Comparison of ENCODE assay signal across 8 mouse cellular contexts in the genomic region with DNA sequence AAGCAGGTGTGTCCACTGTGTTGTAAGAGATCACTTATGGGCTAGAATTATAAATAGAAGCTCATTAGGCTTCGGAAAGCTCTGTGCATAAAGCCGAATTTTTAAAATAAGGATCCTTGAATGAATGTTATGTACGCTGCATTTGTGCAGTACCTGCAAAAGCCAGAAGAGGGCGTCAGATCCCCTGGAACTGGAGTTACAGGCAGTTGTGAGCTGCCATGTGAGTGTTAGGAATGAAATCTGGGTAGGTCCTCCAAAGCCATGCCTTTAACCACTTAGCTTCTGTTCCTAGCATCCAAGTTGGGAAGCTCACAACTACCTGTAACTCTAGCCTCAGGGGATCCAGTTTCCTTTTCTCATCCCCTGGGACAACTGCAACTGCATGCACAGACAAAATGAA.
DNase-seq lines count a peak whose midpoint lies in the region; ATAC-seq and TF ChIP-seq lines count a peak whose summit lies in the region.

No protein-coding gene starts in this region.

- H3K36me3 ChIP-seq in embryonic facial prominence, embryonic 10.5 days (replicated peaks), result peaks cover 13% of the 10 kb centered on the region; the same call in 1 of the 2 replicates

- H3K4me1 ChIP-seq in embryonic facial prominence, embryonic 10.5 days, result peaks cover 32% of the 10 kb centered on the region

- H3K4me3 ChIP-seq in left cerebral cortex, adult 2 months, result no peak overlapping the region
- no peak overlapping the region for H3K4me3 ChIP-seq in embryonic facial prominence, embryonic 10.5 days

- no peaks in the 10 kb centered on the region for H3K9me3 ChIP-seq in embryonic facial prominence, embryonic 10.5 days

- no peak overlapping the region for H3K27ac ChIP-seq in left cerebral cortex, adult 2 months
- H3K27ac ChIP-seq in embryonic facial prominence, embryonic 10.5 days (replicated peaks), result no peak overlapping the region

- WGBS in embryonic facial prominence, embryonic 10.5 days, result 63% methylated on average over 4 of the region's 4 CpGs

- no peaks in the 10 kb centered on the region for H3K27me3 ChIP-seq in embryonic facial prominence, embryonic 10.5 days (replicated peaks; ENCODE audit: low read depth, poor library complexity, severe bottlenecking)

- ATAC-seq in CD4-positive, CD25-positive, alpha-beta regulatory T cell, adult 4 months, result no peak

- TF ChIP-seq CTCF in left cerebral cortex, adult 2 months (IDR thresholded peaks at IDR 0.05), result peak; percentile 54

- intact Hi-C loops in left cerebral cortex, adult 2 months (cut with DNase I), result no loop called here

- DNase-seq in CD4-positive, CD25-positive, alpha-beta regulatory T cell, adult 2 months (ENCODE audit: low read depth, low spot score), result peak; percentile 80
- no peak for DNase-seq in left cerebral cortex, adult 2 months (ENCODE audit: extremely low spot score in 1 of 2, low spot score in 2 of 2)
- no peak for DNase-seq in left cerebral cortex, adult 18-20 months (ENCODE audit: low spot score in 2 of 2)
- peak; percentile 46 for DNase-seq in embryonic facial prominence, embryonic 10.5 days (ENCODE audit: low spot score)
- DNase-seq in lung, postnatal 36 days, result peak; percentile 67
- DNase-seq in thymus, postnatal 4 days, result peak; percentile 84
- DNase-seq in cerebellum, adult 11 months, result no peak

Comparison
In these comparisons a context has a peak if more than half of its experiments do, and no peak if none do; other contexts are left out.
1. DNase-seq: peak in CD4-positive, CD25-positive, alpha-beta regulatory T cell, adult 2 months (single experiment), embryonic facial prominence, embryonic 10.5 days (single experiment), lung, postnatal 36 days (single experiment) and thymus, postnatal 4 days (single experiment); none in left cerebral cortex, adult 2 months (0 of 2), left cerebral cortex, adult 18-20 months (0 of 2) and cerebellum, adult 11 months (single experiment).